Mouse (Mus musculus): ENCODE measurements at regions not wholly inside any gene's neighbourhood (a gene's known extent, or its start where the extent isn't known, plus 50 kb on each side); places are given as distances from the start of the nearest gene placed in this dataset.

- no peaks in the 10 kb centered on the region for H3K27me3 ChIP-seq (ENCODE audit: low read depth, poor library complexity, severe bottlenecking)
- H3K4me1 ChIP-seq, result peaks cover 2% of the 10 kb centered on the region
- DNase-seq (ENCODE audit: low spot score), result no peak
- H3K4me3 ChIP-seq, result no peak overlapping the region
- H3K36me3 ChIP-seq, result no peaks in the 10 kb centered on the region
- WGBS, result 88% methylated on average over 4 of the region's 4 CpGs
- no peak overlapping the region for H3K27ac ChIP-seq
- H3K9me3 ChIP-seq (replicated peaks), result no peaks in the 10 kb centered on the region
Observed at GRCm38 (mm10) chr10:99564605-99565004, 194.9 kb downstream of the Csl start.

GRCm38 (mm10) chr10:99568424-99568823, 191.0 kb downstream of the Csl start:
- Histone ChIP-seq H3K4me3 (no peak overlapping the region), H3K27me3 (ENCODE audit: low read depth, poor library complexity, severe bottlenecking) (no peaks in the 10 kb centered on the region), H3K36me3 (no peaks in the 10 kb centered on the region), H3K4me1 (peaks cover 23% of the 10 kb centered on the region), H3K9me3 (replicated peaks) (no peaks in the 10 kb centered on the region), H3K27ac (no peak overlapping the region)
- DNase-seq (ENCODE audit: low spot score), result no peak
- WGBS, result 93% methylated on average over 5 of the region's 5 CpGs

- no peak for DNase-seq (ENCODE audit: low spot score)
- 7% methylated on average over 2 of the region's 2 CpGs for WGBS
- no peak overlapping the region for H3K4me3 ChIP-seq
- no peaks in the 10 kb centered on the region for H3K27me3 ChIP-seq (ENCODE audit: low read depth, poor library complexity, severe bottlenecking)
- H3K9me3 ChIP-seq (replicated peaks), result no peaks in the 10 kb centered on the region
- peaks cover 30% of the 10 kb centered on the region for H3K4me1 ChIP-seq
- peak overlapping the region; percentile 71 for H3K27ac ChIP-seq
- no peaks in the 10 kb centered on the region for H3K36me3 ChIP-seq
Observed at GRCm38 (mm10) chr10:99570190-99570589, 189.3 kb downstream of the Csl start.

GRCm38 (mm10) chr10:99573997-99574396, 185.5 kb downstream of the Csl start:
- Histone ChIP-seq H3K9me3 (replicated peaks) (no peaks in the 10 kb centered on the region), H3K27ac (0 out of 2 replicates have a peak overlapping the region, but pooled peaks have one; percentile 15), H3K4me3 (no peak overlapping the region), H3K4me1 (peaks cover 43% of the 10 kb centered on the region), H3K27me3 (ENCODE audit: low read depth, poor library complexity, severe bottlenecking) (no peaks in the 10 kb centered on the region), H3K36me3 (no peaks in the 10 kb centered on the region)
- no peak for DNase-seq (ENCODE audit: low spot score)
- WGBS, result 65% methylated on average over 14 of the region's 14 CpGs

- no peak for DNase-seq (ENCODE audit: low spot score)
- H3K36me3 ChIP-seq, result no peaks in the 10 kb centered on the region
- peaks cover 40% of the 10 kb centered on the region for H3K4me1 ChIP-seq
- whole genome bisulfite sequencing, result 85% methylated on average over 7 of the region's 7 CpGs
- no peak overlapping the region for H3K27ac ChIP-seq
- H3K9me3 ChIP-seq (replicated peaks), result no peaks in the 10 kb centered on the region
- H3K4me3 ChIP-seq, result no peak overlapping the region
- H3K27me3 ChIP-seq (ENCODE audit: low read depth, poor library complexity, severe bottlenecking), result no peaks in the 10 kb centered on the region
Observed at GRCm38 (mm10) chr10:99575294-99575693, 184.2 kb downstream of the Csl start.

GRCm38 (mm10) chr10:99576301-99576700, 183.2 kb downstream of the Csl start:
- Histone ChIP-seq H3K27me3 (ENCODE audit: low read depth, poor library complexity, severe bottlenecking) (no peaks in the 10 kb centered on the region), H3K27ac (no peak overlapping the region), H3K4me1 (peaks cover 41% of the 10 kb centered on the region), H3K9me3 (replicated peaks) (no peaks in the 10 kb centered on the region), H3K36me3 (no peaks in the 10 kb centered on the region), H3K4me3 (no peak overlapping the region)
- DNase-seq (ENCODE audit: low spot score), result no peak
- 87% methylated on average over 5 of the region's 5 CpGs for WGBS

GRCm38 (mm10) chr10:99577041-99577681, 182.3 kb downstream of the Csl start:
- H3K36me3 ChIP-seq, result no peaks in the 10 kb centered on the region
- H3K4me3 ChIP-seq, result no peak overlapping the region
- no peaks in the 10 kb centered on the region for H3K27me3 ChIP-seq (ENCODE audit: low read depth, poor library complexity, severe bottlenecking)
- 20% methylated on average over 12 of the region's 12 CpGs for WGBS
- peaks cover 37% of the 10 kb centered on the region for H3K4me1 ChIP-seq
- peak; percentile 62 for DNase-seq (ENCODE audit: low spot score)
- no peaks in the 10 kb centered on the region for H3K9me3 ChIP-seq (replicated peaks)
- 0 out of 2 replicates have a peak overlapping the region, but pooled peaks have one; percentile 14 for H3K27ac ChIP-seq

GRCm38 (mm10) chr10:99578366-99578765, 181.1 kb downstream of the Csl start:
- Histone ChIP-seq H3K9me3 (replicated peaks) (no peaks in the 10 kb centered on the region), H3K27ac (no peak overlapping the region), H3K4me1 (peaks cover 37% of the 10 kb centered on the region), H3K4me3 (no peak overlapping the region), H3K27me3 (ENCODE audit: low read depth, poor library complexity, severe bottlenecking) (no peaks in the 10 kb centered on the region), H3K36me3 (no peaks in the 10 kb centered on the region)
- WGBS, result 42% methylated on average over 4 of the region's 4 CpGs
- no peak for DNase-seq (ENCODE audit: low spot score)

- Histone ChIP-seq H3K4me3 (no peak overlapping the region), H3K9me3 (replicated peaks) (no peaks in the 10 kb centered on the region), H3K27ac (peak overlapping the region; percentile 16; the same call in 1 of the 2 replicates), H3K4me1 (peaks cover 30% of the 10 kb centered on the region), H3K27me3 (ENCODE audit: low read depth, poor library complexity, severe bottlenecking) (no peaks in the 10 kb centered on the region), H3K36me3 (no peaks in the 10 kb centered on the region)
- no peak for DNase-seq (ENCODE audit: low spot score)
- 2% methylated on average over 8 of the region's 8 CpGs for WGBS
Observed at GRCm38 (mm10) chr10:99580191-99580590, 179.3 kb downstream of the Csl start.

- no peak overlapping the region for H3K4me3 ChIP-seq
- WGBS, result 75% methylated on average over 8 of the region's 8 CpGs
Observed at GRCm38 (mm10) chr10:99581074-99581473, 178.4 kb downstream of the Csl start.

GRCm38 (mm10) chr10:99584855-99585254, 174.6 kb downstream of the Csl start:
- Histone ChIP-seq H3K27me3 (ENCODE audit: low read depth, poor library complexity, severe bottlenecking) (no peaks in the 10 kb centered on the region), H3K4me3 (no peak overlapping the region), H3K36me3 (no peaks in the 10 kb centered on the region), H3K27ac (no peak overlapping the region), H3K4me1 (peaks cover 15% of the 10 kb centered on the region), H3K9me3 (replicated peaks) (no peaks in the 10 kb centered on the region)
- 88% methylated on average over 2 of the region's 2 CpGs for WGBS
- no peak for DNase-seq (ENCODE audit: low spot score)

More at GRCm38 (mm10) chr10:99581074-99581473, 178.4 kb downstream of the Csl start:
- Histone ChIP-seq H3K27me3 (ENCODE audit: low read depth, poor library complexity, severe bottlenecking) (no peaks in the 10 kb centered on the region), H3K36me3 (no peaks in the 10 kb centered on the region), H3K4me1 (peaks cover 30% of the 10 kb centered on the region), H3K27ac (no peak overlapping the region), H3K9me3 (replicated peaks) (no peaks in the 10 kb centered on the region)
- no peak for DNase-seq (ENCODE audit: low spot score)

- Histone ChIP-seq H3K9me3 (replicated peaks) (no peaks in the 10 kb centered on the region), H3K27me3 (ENCODE audit: low read depth, poor library complexity, severe bottlenecking) (no peaks in the 10 kb centered on the region), H3K27ac (no peak overlapping the region), H3K36me3 (no peaks in the 10 kb centered on the region), H3K4me1 (peaks cover 13% of the 10 kb centered on the region), H3K4me3 (no peak overlapping the region)
- 42% methylated on average over 9 of the region's 9 CpGs for WGBS
- peak; percentile 62 for DNase-seq (ENCODE audit: low spot score)
Observed at GRCm38 (mm10) chr10:99592220-99592619, 167.2 kb downstream of the Csl start.

- WGBS, result 83% methylated on average over 14 of the region's 14 CpGs
- no peak for DNase-seq (ENCODE audit: low spot score)
Observed at GRCm38 (mm10) chr10:99595659-99596058, 163.8 kb downstream of the Csl start.

More at GRCm38 (mm10) chr10:99595659-99596058, 163.8 kb downstream of the Csl start:
- Histone ChIP-seq H3K27me3 (ENCODE audit: low read depth, poor library complexity, severe bottlenecking) (no peaks in the 10 kb centered on the region), H3K4me1 (peaks cover 13% of the 10 kb centered on the region), H3K4me3 (no peak overlapping the region), H3K9me3 (replicated peaks) (no peaks in the 10 kb centered on the region), H3K27ac (0 out of 2 replicates have a peak overlapping the region, but pooled peaks have one; percentile 34), H3K36me3 (no peaks in the 10 kb centered on the region)
